In genomic region chr15:84217969-84218782, GRCm38 (mm10) we compare ENCODE assay signal across 11 mouse cellular contexts. TPM values are rescaled to one million over a fixed set of nuclear protein-coding genes. Genes with fewer than 3 reads are reported as not detected.
A peak's percentile ranks its signal among the peaks of the same experiment; 100 is the strongest.
DNase-seq lines count a peak whose midpoint lies in the region; ATAC-seq and TF ChIP-seq lines count a peak whose summit lies in the region.
"Had no signal": no experiment of that assay in that cellular context is flagged by ENCODE, and none has a peak within 500 bp of the region (broad histone marks: within the 10 kb centered on the region; RNA-seq: fewer than 3 reads in every experiment).

No protein-coding gene starts in this region.

- H3K4me3 ChIP-seq in heart, embryonic 15.5 days = no peak overlapping the region
- H3K4me3 ChIP-seq in CH12.LX (replicated peaks in 1 of 3; ENCODE audit: low read depth in 2 of 3, low read length in 2 of 3, poor library complexity in 1 of 3) = no peak overlapping the region
- H3K4me3 ChIP-seq in embryonic facial prominence, embryonic 14.5 days (ENCODE audit: low read depth, low read length) = no peak overlapping the region
- no peak overlapping the region for H3K4me3 ChIP-seq in limb, embryonic 10.5 days

- 34% methylated on average over 23 of the region's 23 CpGs for WGBS in heart, embryonic 15.5 days
- WGBS in embryonic facial prominence, embryonic 14.5 days = 19% methylated on average over 23 of the region's 23 CpGs
- WGBS in limb, embryonic 10.5 days = 18% methylated on average over 23 of the region's 23 CpGs

- no peaks in the 10 kb centered on the region for H3K9me3 ChIP-seq in heart, embryonic 15.5 days (replicated peaks)
- peaks cover 5% of the 10 kb centered on the region for H3K9me3 ChIP-seq in CH12.LX (replicated peaks; ENCODE audit: low read length)
- H3K9me3 ChIP-seq in embryonic facial prominence, embryonic 14.5 days (ENCODE audit: control insufficient read depth, low read length) = no peaks in the 10 kb centered on the region
- no peaks in the 10 kb centered on the region for H3K9me3 ChIP-seq in limb, embryonic 10.5 days (replicated peaks)

- no peak for TF ChIP-seq POLR2A in CH12.LX (IDR thresholded peaks at IDR 0.05; ENCODE audit: low read depth, low read length)

- H3K4me2 ChIP-seq in heart, embryonic 15.5 days = 0 out of 2 replicates have a peak overlapping the region, but pooled peaks have one; percentile 4
- 0 out of 2 replicates have a peak overlapping the region, but pooled peaks have one; percentile 11 for H3K4me2 ChIP-seq in CH12.LX (ENCODE audit: insufficient read depth, low read depth, poor library complexity, severe bottlenecking)
- H3K4me2 ChIP-seq in embryonic facial prominence, embryonic 14.5 days (ENCODE audit: low read depth, low read length) = peak overlapping the region; percentile 26

- no peak for DNase-seq in heart, postnatal 4 days
- DNase-seq in CH12.LX (ENCODE audit: extremely low read depth) = no peak
- DNase-seq in embryonic facial prominence, embryonic 14.5 days (ENCODE audit: low spot score) = peak; percentile 53
- DNase-seq in limb, embryonic 10.5 days (ENCODE audit: low spot score) = no peak
- DNase-seq in frontal cortex, adult 2 months (ENCODE audit: extremely low spot score in 1 of 2, low spot score in 1 of 2) = no peak
- no peak for DNase-seq in gastrocnemius, postnatal 10 days
- no peak for DNase-seq in urinary bladder, postnatal 4 days (ENCODE audit: low spot score in 2 of 2)
- DNase-seq: adrenal gland, adult 8-10 months; cerebellum, postnatal 25 days; thymus, postnatal 36 days had no signal

- dilution Hi-C loops in CH12.LX (cut with MboI; ENCODE audit: extremely low pct_ligation_motif_present, extremely low pct_unique_long_range_greater_than_20kb, low sequenced_read_pairs) = no loop called here

- H3K36me3 ChIP-seq in heart, embryonic 15.5 days = peaks cover 17% of the 10 kb centered on the region; the same call in 1 of the 2 replicates
- peaks cover 15 to 28% of the 10 kb centered on the region in 2 experiments for H3K36me3 ChIP-seq in CH12.LX (replicated peaks in 1 of 2; ENCODE audit: control insufficient read depth in 1 of 2, insufficient read depth in 1 of 2, low read length in 1 of 2)
- peaks cover 20% of the 10 kb centered on the region; the same call in 1 of the 2 replicates for H3K36me3 ChIP-seq in embryonic facial prominence, embryonic 14.5 days (ENCODE audit: control insufficient read depth, insufficient read depth, low read length)
- H3K36me3 ChIP-seq in limb, embryonic 10.5 days = peaks cover 13% of the 10 kb centered on the region

- peaks cover 47% of the 10 kb centered on the region for H3K4me1 ChIP-seq in heart, embryonic 15.5 days (replicated peaks)
- peaks cover 19 to 57% of the 10 kb centered on the region in 2 experiments for H3K4me1 ChIP-seq in CH12.LX (ENCODE audit: control insufficient read depth in 1 of 2, insufficient read depth in 2 of 2)
- H3K4me1 ChIP-seq in embryonic facial prominence, embryonic 14.5 days (ENCODE audit: control insufficient read depth, insufficient read depth, low read length) = peaks cover 39% of the 10 kb centered on the region
- H3K4me1 ChIP-seq in limb, embryonic 10.5 days = peaks cover 80% of the 10 kb centered on the region

- no peaks in the 10 kb centered on the region for H3K79me2 ChIP-seq in CH12.LX (replicated peaks; ENCODE audit: control insufficient read depth, extremely low read depth, insufficient read depth, poor library complexity, severe bottlenecking)

- no peak overlapping the region for H3K9ac ChIP-seq in heart, embryonic 15.5 days
- H3K9ac ChIP-seq in CH12.LX (ENCODE audit: insufficient read depth, low read depth) = peak overlapping the region; percentile 27; the same call in 1 of the 2 replicates
- H3K9ac ChIP-seq in embryonic facial prominence, embryonic 14.5 days (ENCODE audit: low read depth, low read length) = 0 out of 2 replicates have a peak overlapping the region, but pooled peaks have one; percentile 30

- no peak for ATAC-seq in heart, embryonic 15.5 days (replicated peaks; ENCODE audit: insufficient number of reproducible peaks, insufficient read depth, low FRiP score, low read depth)
- ATAC-seq in embryonic facial prominence, embryonic 14.5 days (ENCODE audit: low read depth) = 0 out of 2 replicates have a peak, but pooled peaks have one; percentile 13

- no peak for TF ChIP-seq CTCF in CH12.LX (conservative IDR thresholded peaks at IDR 0.05 in 1 of 2, IDR thresholded peaks at IDR 0.05 in 1 of 2; ENCODE audit: low read depth in 2 of 2, low read length in 2 of 2)

- peak overlapping the region; percentile 74 for H3K27ac ChIP-seq in heart, embryonic 15.5 days
- H3K27ac ChIP-seq in CH12.LX (ENCODE audit: insufficient read depth, low read depth) = no peak overlapping the region
- H3K27ac ChIP-seq in embryonic facial prominence, embryonic 14.5 days (replicated peaks; ENCODE audit: low read depth, low read length) = peak overlapping the region; percentile 61; the same call in 1 of the 2 replicates
- H3K27ac ChIP-seq in limb, embryonic 10.5 days = peak overlapping the region; percentile 84

- in situ Hi-C loops in CH12.LX (cut with MboI; ENCODE audit: low pct_ligation_motif_present, low pct_unique_long_range_greater_than_20kb, low sequenced_read_pairs) = no loop called here

- no peak for TF ChIP-seq EP300 in CH12.LX (IDR thresholded peaks at IDR 0.05; ENCODE audit: low read length)

- TF ChIP-seq RAD21 in CH12.LX (IDR thresholded peaks at IDR 0.05; ENCODE audit: low read depth, low read length) = no peak

- H3K27me3 ChIP-seq in heart, embryonic 15.5 days = no peaks in the 10 kb centered on the region
- H3K27me3 ChIP-seq in CH12.LX (replicated peaks) = no peaks in the 10 kb centered on the region
- no peaks in the 10 kb centered on the region for H3K27me3 ChIP-seq in embryonic facial prominence, embryonic 14.5 days (replicated peaks; ENCODE audit: control insufficient read depth, insufficient read depth, low read length)
- no peaks in the 10 kb centered on the region for H3K27me3 ChIP-seq in limb, embryonic 10.5 days (ENCODE audit: low read depth, poor library complexity, severe bottlenecking)

TF ChIP-seq in CH12.LX, 34 proteins besides CTCF, POLR2A, EP300 and RAD21:
- TF ChIP-seq TBP (conservative IDR thresholded peaks at IDR 0.05; ENCODE audit: low read depth, low read length) (no peak), HCFC1 (IDR thresholded peaks at IDR 0.05; ENCODE audit: low read depth, low read length) (no peak), MAX (IDR thresholded peaks at IDR 0.05; ENCODE audit: low read length) (no peak), ZNF384 (IDR thresholded peaks at IDR 0.05; ENCODE audit: low read depth, low read length) (no peak), SMC3 (IDR thresholded peaks at IDR 0.05; ENCODE audit: low read depth, low read length) (no peak)
TF ChIP-seq in CH12.LX: peak in this region for 0.

RNA-seq across cellular contexts. Expression of gene Parvb, which starts 13.7 kb away (rescaled TPM):
- polyA plus RNA-seq in heart, embryonic 15.5 days (2015; fragmentation: Nextera tagmentation; extraction: Ambion mirVana) = 12.2 and 13.5 TPM in 2 replicates
- total RNA-seq in heart, postnatal 4 days (2021) = 100 to 1,000 TPM; 172 to 177 TPM
- total RNA-seq in CH12.LX (2012; rRNA removed) (0.04 and 0.17 TPM in 2 replicates), CH12.LX (2014; rRNA removed) (not detected in 2 replicates)
- 2.3 and 4.2 TPM in 2 replicates for polyA plus RNA-seq in CH12.LX (2012; ENCODE audit: insufficient read length, low read depth)
- polyA plus RNA-seq in embryonic facial prominence, embryonic 14.5 days (2014; fragmentation: Nextera tagmentation; extraction: Ambion mirVana) = 5.0 and 7.8 TPM in 2 replicates
- 9.0 and 11.0 TPM in 2 replicates for polyA plus RNA-seq in limb, embryonic 10.5 days (2016; fragmentation: Nextera tagmentation; extraction: Ambion mirVana)
- 16.2 and 17.0 TPM in 2 replicates for polyA plus RNA-seq in frontal cortex, adult 2 months (2012; rRNA removed)
- total RNA-seq in gastrocnemius, postnatal 10 days (2021) = 10 to 100 TPM; 80.9 to 83.6 TPM

RNA-seq across cellular contexts. Expression of gene Samm50, which starts 26.1 kb away (rescaled TPM):
- polyA plus RNA-seq in heart, embryonic 15.5 days (2015; fragmentation: Nextera tagmentation; extraction: Ambion mirVana) = 122 and 124 TPM in 2 replicates
- total RNA-seq in heart, postnatal 4 days (2021) = 100 to 1,000 TPM; 226 to 230 TPM
- total RNA-seq in CH12.LX (2012; rRNA removed) (55.3 and 63.8 TPM in 2 replicates), CH12.LX (2014; rRNA removed) (79.3 and 85.9 TPM in 2 replicates)
- 132 and 135 TPM in 2 replicates for polyA plus RNA-seq in CH12.LX (2012; ENCODE audit: insufficient read length, low read depth)
- 71.1 and 74.0 TPM in 2 replicates for polyA plus RNA-seq in embryonic facial prominence, embryonic 14.5 days (2014; fragmentation: Nextera tagmentation; extraction: Ambion mirVana)
- 117 and 118 TPM in 2 replicates for polyA plus RNA-seq in limb, embryonic 10.5 days (2016; fragmentation: Nextera tagmentation; extraction: Ambion mirVana)
- 43.7 and 53.4 TPM in 2 replicates for polyA plus RNA-seq in frontal cortex, adult 2 months (2012; rRNA removed)
- total RNA-seq in gastrocnemius, postnatal 10 days (2021) = 100 to 1,000 TPM; 159 to 191 TPM

RNA-seq across cellular contexts. Expression of gene Pnpla3, which starts 50.5 kb away (rescaled TPM):
- 0.55 and 0.68 TPM in 2 replicates for polyA plus RNA-seq in heart, embryonic 15.5 days (2015; fragmentation: Nextera tagmentation; extraction: Ambion mirVana)
- total RNA-seq in heart, postnatal 4 days (2021) = 1 to 10 TPM in 1 of 2 experiments, under 1 TPM in 1; 0.21 to 1.1 TPM
- 1.1 and 3.2 TPM in 2 replicates for total RNA-seq in CH12.LX (2012; rRNA removed)
- total RNA-seq in CH12.LX (2014; rRNA removed) = 0.96 and 2.2 TPM in 2 replicates
- 0.41 TPM in 1 of 2 replicates, not detected in the other for polyA plus RNA-seq in CH12.LX (2012; ENCODE audit: insufficient read length, low read depth)
- polyA plus RNA-seq in embryonic facial prominence, embryonic 14.5 days (2014; fragmentation: Nextera tagmentation; extraction: Ambion mirVana) = 0.89 and 1.1 TPM in 2 replicates
- polyA plus RNA-seq in limb, embryonic 10.5 days (2016; fragmentation: Nextera tagmentation; extraction: Ambion mirVana) = 0.10 and 0.19 TPM in 2 replicates
- polyA plus RNA-seq in frontal cortex, adult 2 months (2012; rRNA removed) = 18.3 and 21.6 TPM in 2 replicates
- 1 to 10 TPM; 3.7 to 4.5 TPM for total RNA-seq in gastrocnemius, postnatal 10 days (2021)
